ENCODE assay signal across 25 mouse cellular contexts in genomic region chr8:110894851-110895250, GRCm38 (mm10). TPM values are rescaled to one million over a fixed set of nuclear protein-coding genes. Genes with fewer than 3 reads are reported as not detected.
DNase-seq lines count a peak whose midpoint lies in the region; ATAC-seq and TF ChIP-seq lines count a peak whose summit lies in the region.
"Had no signal": no experiment of that assay in that cellular context is flagged by ENCODE, and none has a peak within 500 bp of the region (broad histone marks: within the 10 kb centered on the region; RNA-seq: fewer than 3 reads in every experiment).

No protein-coding gene starts in this region.

- H3K4me1 ChIP-seq in testis, adult 2 months (ENCODE audit: control insufficient read depth, insufficient read depth, low read length), result peaks cover 15% of the 10 kb centered on the region
- H3K4me1 ChIP-seq in forebrain, embryonic 13.5 days, result no peaks in the 10 kb centered on the region
- H3K4me1 ChIP-seq: embryonic facial prominence, embryonic 12.5 days; hindbrain, embryonic 15.5 days had no signal

- TF ChIP-seq CTCF in testis, adult 2 months (IDR thresholded peaks at IDR 0.05; ENCODE audit: control insufficient read depth, insufficient read depth, insufficient replicate concordance, low read depth, low read length), result no peak

- H3K36me3 ChIP-seq in testis, adult 2 months (ENCODE audit: control insufficient read depth, insufficient read depth, low read length), result no peaks in the 10 kb centered on the region; the same call in none of the 2 replicates
- H3K36me3 ChIP-seq in forebrain, embryonic 13.5 days (ENCODE audit: poor library complexity, severe bottlenecking), result peaks cover 36% of the 10 kb centered on the region

- H3K27me3 ChIP-seq in testis, adult 2 months (ENCODE audit: control insufficient read depth, insufficient read depth, low read length), result no peaks in the 10 kb centered on the region
- no peaks in the 10 kb centered on the region for H3K27me3 ChIP-seq in forebrain, embryonic 13.5 days
- H3K27me3 ChIP-seq: embryonic facial prominence, embryonic 12.5 days; heart, embryonic 15.5 days; hindbrain, embryonic 15.5 days had no signal

- no peaks in the 10 kb centered on the region for H3K9me3 ChIP-seq in forebrain, embryonic 13.5 days (replicated peaks)
- H3K9me3 ChIP-seq: embryonic facial prominence, embryonic 12.5 days; G1E; heart, embryonic 15.5 days; hindbrain, embryonic 10.5 days; hindbrain, embryonic 15.5 days had no signal

- peak; percentile 47 for DNase-seq in cerebellum, adult 9-11 months
- DNase-seq in cerebellum, adult 11 months, result no peak
- no peak for DNase-seq in testis, postnatal 14 days (ENCODE audit: low spot score)
- DNase-seq in ZHBTc4 (ENCODE audit: low read depth, low spot score), result peak; percentile 62
- no peak for DNase-seq in layer of hippocampus, adult 9-11 months
- DNase-seq in gastrocnemius, postnatal 14 days, result no peak
- DNase-seq: adrenal gland, adult 2 months; adrenal gland, postnatal 25 days; B cell, adult 2 months; cerebellum, adult 8-10 months; gastrocnemius, adult 2 months; gastrocnemius, postnatal 36 days; heart, adult 2 months; heart, postnatal 14 days had no signal

- TF ChIP-seq POLR2A in testis, adult 2 months (IDR thresholded peaks at IDR 0.05; ENCODE audit: control insufficient read depth, low read depth, low read length), result no peak

- intact Hi-C loops in gastrocnemius, postnatal 14 days (cut with DNase I; ENCODE audit: low total_unique reads), result no loop called here

- no peak for ATAC-seq in forebrain, embryonic 13.5 days
- ATAC-seq: CD4-positive, CD25-positive, alpha-beta regulatory T cell, adult 4 months; forebrain, embryonic 16.5 days; intestine, embryonic 16.5 days had no signal

- H3K4me2 ChIP-seq in forebrain, embryonic 13.5 days, result no peak overlapping the region
- H3K4me2 ChIP-seq: embryonic facial prominence, embryonic 12.5 days; heart, embryonic 11.5 days; heart, embryonic 15.5 days; hindbrain, embryonic 15.5 days had no signal

- peak overlapping the region; percentile 54 for H3K4me3 ChIP-seq in testis, adult 2 months (ENCODE audit: control insufficient read depth, low read depth, low read length)
- no peak overlapping the region for H3K4me3 ChIP-seq in forebrain, embryonic 13.5 days
- H3K4me3 ChIP-seq: embryonic facial prominence, embryonic 12.5 days; gastrocnemius, adult 2 months; heart, adult 2 months; heart, embryonic 15.5 days; hindbrain, embryonic 10.5 days; hindbrain, embryonic 15.5 days had no signal

- no peak overlapping the region for H3K9ac ChIP-seq in forebrain, embryonic 13.5 days
- H3K9ac ChIP-seq: embryonic facial prominence, embryonic 12.5 days; heart, embryonic 15.5 days; hindbrain, embryonic 15.5 days had no signal

- no peak overlapping the region for H3K27ac ChIP-seq in testis, adult 2 months (ENCODE audit: control insufficient read depth, insufficient read depth, low read depth, low read length)
- H3K27ac ChIP-seq in forebrain, embryonic 13.5 days, result no peak overlapping the region
- H3K27ac ChIP-seq: embryonic facial prominence, embryonic 12.5 days; gastrocnemius, adult 2 months; heart, adult 2 months; heart, embryonic 15.5 days; hindbrain, embryonic 10.5 days; hindbrain, embryonic 15.5 days had no signal

- 87% methylated on average over 10 of the region's 10 CpGs for WGBS in forebrain, embryonic 13.5 days

RNA-seq across cellular contexts. Expression of gene Fuk, which starts 7.4 kb away (rescaled TPM):
- polyA plus RNA-seq in testis, adult 2 months (2012; rRNA removed), result 7.5 and 7.8 TPM in 2 replicates
- 8.8 and 10.3 TPM in 2 replicates for polyA plus RNA-seq in forebrain, embryonic 13.5 days (2015; fragmentation: Nextera tagmentation; extraction: Ambion mirVana)
- total RNA-seq in gastrocnemius, postnatal 14 days (2021), result 1 to 10 TPM; 3.3 to 4.1 TPM

RNA-seq across cellular contexts. Expression of gene St3gal2, which starts 24.9 kb away (rescaled TPM):
- 3.4 and 4.7 TPM in 2 replicates for polyA plus RNA-seq in testis, adult 2 months (2012; rRNA removed)
- 17.1 and 18.1 TPM in 2 replicates for polyA plus RNA-seq in forebrain, embryonic 13.5 days (2015; fragmentation: Nextera tagmentation; extraction: Ambion mirVana)
- 10 to 100 TPM; 32.0 to 35.6 TPM for total RNA-seq in gastrocnemius, postnatal 14 days (2021)

RNA-seq across cellular contexts. Expression of gene Sf3b3, which starts 48.3 kb away (rescaled TPM):
- 18.1 and 19.3 TPM in 2 replicates for polyA plus RNA-seq in testis, adult 2 months (2012; rRNA removed)
- 136 and 153 TPM in 2 replicates for polyA plus RNA-seq in forebrain, embryonic 13.5 days (2015; fragmentation: Nextera tagmentation; extraction: Ambion mirVana)
- total RNA-seq in gastrocnemius, postnatal 14 days (2021), result 10 to 100 TPM; 24.2 to 29.3 TPM

RNA-seq across cellular contexts. Expression of gene Cog4, which starts 48.5 kb away (rescaled TPM):
- 49.6 and 54.6 TPM in 2 replicates for polyA plus RNA-seq in testis, adult 2 months (2012; rRNA removed)
- 61.4 and 62.1 TPM in 2 replicates for polyA plus RNA-seq in forebrain, embryonic 13.5 days (2015; fragmentation: Nextera tagmentation; extraction: Ambion mirVana)
- 10 to 100 TPM; 38.9 to 44.1 TPM for total RNA-seq in gastrocnemius, postnatal 14 days (2021)

Comparison
In these comparisons a context has a peak if more than half of its experiments do, and no peak if none do; other contexts are left out.
1. DNase-seq: peak in cerebellum, adult 9-11 months (single experiment) and ZHBTc4 (single experiment); none in cerebellum, adult 11 months (single experiment), testis, postnatal 14 days (single experiment), layer of hippocampus, adult 9-11 months (single experiment) and gastrocnemius, postnatal 14 days (single experiment).